In the genomic region with DNA sequence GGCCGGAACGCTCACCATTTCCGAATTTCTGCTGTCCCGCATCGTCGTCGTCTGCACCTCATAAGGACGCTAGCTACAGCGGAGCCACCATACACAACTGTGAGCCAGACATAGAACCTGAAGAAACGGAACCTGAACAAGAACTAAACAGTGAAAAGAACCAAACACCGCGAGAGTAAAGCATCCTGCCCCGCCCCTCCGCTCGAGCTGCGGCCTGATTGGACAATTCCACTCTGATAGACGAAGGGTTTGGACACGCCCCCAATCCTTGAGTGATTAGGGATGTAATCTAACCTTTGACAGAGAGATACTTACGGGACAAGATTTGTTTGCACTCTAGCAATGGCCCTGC, we compare ENCODE assay signal across 8 mouse cellular contexts. TPM values are rescaled to one million over a fixed set of nuclear protein-coding genes. Genes with fewer than 3 reads are reported as not detected.
DNase-seq lines count a peak whose midpoint lies in the region; ATAC-seq and TF ChIP-seq lines count a peak whose summit lies in the region.

A gene (minus strand): TSS at position 149 of the 352 bp plus-strand sequence.

- H3K4me2 ChIP-seq in heart, embryonic 13.5 days, result peak within 1 kb of the TSS; percentile 86
- H3K4me2 ChIP-seq in kidney, postnatal 0 days (ENCODE audit: low read length), result peak within 1 kb of the TSS; percentile 92

- no peak for TF ChIP-seq CTCF in kidney, postnatal 0 days (IDR thresholded peaks at IDR 0.05; ENCODE audit: low read depth)
- no peak for TF ChIP-seq CTCF in liver, adult 2 months (IDR thresholded peaks at IDR 0.05; ENCODE audit: low read depth, low read length)

- H3K9me3 ChIP-seq in heart, embryonic 13.5 days, result no peaks in the 10 kb centered on the region
- H3K9me3 ChIP-seq in kidney, postnatal 0 days (replicated peaks; ENCODE audit: low read length), result no peaks in the 10 kb centered on the region

- DNase-seq in CD4-positive helper T cell, adult 2 months (ENCODE audit: low read depth, low spot score), result peak; percentile 87
- DNase-seq in kidney, postnatal 0 days (ENCODE audit: low spot score), result peak; percentile 95
- peak; percentile 84 for DNase-seq in liver, adult 2 months (ENCODE audit: extremely low read depth, low read depth, low spot score)
- DNase-seq in spleen, postnatal 36 days (ENCODE audit: low spot score in 2 of 2), result peak; percentile 84 to 88

- H3K4me3 ChIP-seq in brown adipose tissue, adult 24 weeks (ENCODE audit: insufficient read depth, low read depth, low read length), result peak within 1 kb of the TSS; percentile 74
- H3K4me3 ChIP-seq in heart, embryonic 13.5 days, result peak within 1 kb of the TSS; percentile 89
- H3K4me3 ChIP-seq in kidney, postnatal 0 days (replicated peaks; ENCODE audit: low read depth, low read length), result peak within 1 kb of the TSS; percentile 74
- H3K4me3 ChIP-seq in liver, adult 2 months (ENCODE audit: insufficient read depth, low read depth, low read length), result peak within 1 kb of the TSS; percentile 74

- no peaks in the 10 kb centered on the region for H3K36me3 ChIP-seq in heart, embryonic 13.5 days
- H3K36me3 ChIP-seq in kidney, postnatal 0 days (ENCODE audit: insufficient read depth, low read length), result no peaks in the 10 kb centered on the region
- no peaks in the 10 kb centered on the region for H3K36me3 ChIP-seq in liver, adult 2 months (ENCODE audit: control insufficient read depth, insufficient read depth, low read length)

- TF ChIP-seq POLR2A in liver, adult 2 months (IDR thresholded peaks at IDR 0.05; ENCODE audit: extremely low read depth, insufficient read depth, low read length), result peak; percentile 58; the same call in 1 of the 2 replicates

- WGBS in heart, embryonic 13.5 days, result 1% methylated on average over 19 of the region's 19 CpGs
- WGBS in kidney, postnatal 0 days, result under 1% methylated on average over 19 of the region's 19 CpGs
- under 1% methylated on average over 19 of the region's 19 CpGs for WGBS in liver, adult 2 months

- no peaks in the 10 kb centered on the region for H3K27me3 ChIP-seq in heart, embryonic 13.5 days (replicated peaks)
- H3K27me3 ChIP-seq in kidney, postnatal 0 days (ENCODE audit: insufficient read depth, low read length), result no peaks in the 10 kb centered on the region
- H3K27me3 ChIP-seq in liver, adult 2 months (ENCODE audit: control insufficient read depth, insufficient read depth, low read length), result no peaks in the 10 kb centered on the region

- H3K9ac ChIP-seq in heart, embryonic 13.5 days, result peak within 1 kb of the TSS; percentile 96
- peak within 1 kb of the TSS; percentile 91 for H3K9ac ChIP-seq in kidney, postnatal 0 days (ENCODE audit: low read depth, low read length)
- H3K9ac ChIP-seq in liver, adult 2 months (ENCODE audit: low read depth, low read length), result peak within 1 kb of the TSS; percentile 79

- peak; percentile 73 for ATAC-seq in erythroid progenitor cell, adult 5-6 weeks (replicated peaks; ENCODE audit: low FRiP score, poor library complexity, severe bottlenecking)
- ATAC-seq in heart, embryonic 13.5 days (ENCODE audit: extremely low read depth, insufficient number of reproducible peaks, low FRiP score, low TSS enrichment), result peak; percentile 42
- ATAC-seq in kidney, postnatal 0 days (replicated peaks; ENCODE audit: low FRiP score, low read depth), result peak; percentile 88
- ATAC-seq in monocyte, adult 5-6 weeks (replicated peaks; ENCODE audit: insufficient number of reproducible peaks, low FRiP score, low TSS enrichment, poor library complexity, severe bottlenecking), result peak; percentile 91

- H3K4me1 ChIP-seq in brown adipose tissue, adult 24 weeks (ENCODE audit: control insufficient read depth, insufficient read depth, insufficient read length, low read length), result no peaks in the 10 kb centered on the region
- peaks cover 30% of the 10 kb centered on the region for H3K4me1 ChIP-seq in heart, embryonic 13.5 days
- H3K4me1 ChIP-seq in kidney, postnatal 0 days (replicated peaks; ENCODE audit: insufficient read depth, low read length), result no peaks in the 10 kb centered on the region; the same call in 1 of the 2 replicates
- no peaks in the 10 kb centered on the region; the same call in 1 of the 2 replicates for H3K4me1 ChIP-seq in liver, adult 2 months (ENCODE audit: control insufficient read depth, insufficient read depth, low read length)

- peaks cover 10% of the 10 kb centered on the region; the same call in 1 of the 2 replicates for H3K79me2 ChIP-seq in liver, adult 2 months (ENCODE audit: control insufficient read depth, insufficient read depth, low read length)

- H3K27ac ChIP-seq in brown adipose tissue, adult 24 weeks (replicated peaks; ENCODE audit: low read depth, low read length), result no peak within 1 kb of the TSS
- H3K27ac ChIP-seq in heart, embryonic 13.5 days (replicated peaks), result peak within 1 kb of the TSS; percentile 82
- H3K27ac ChIP-seq in kidney, postnatal 0 days, result peak within 1 kb of the TSS; percentile 84
- H3K27ac ChIP-seq in liver, adult 2 months (replicated peaks; ENCODE audit: insufficient read depth, low read depth, low read length), result peak within 1 kb of the TSS; percentile 65

RNA-seq across cellular contexts. Expression of the gene that starts here (rescaled TPM):
- polyA plus RNA-seq in brown adipose tissue, adult 24 weeks (2012; ENCODE audit: insufficient read depth, insufficient read length, missing spikeins), result 2.5 and 3.3 TPM in 2 replicates
- not detected in 2 replicates for total RNA-seq in erythroid progenitor cell, adult 5-6 weeks (2015; ENCODE audit: low replicate concordance)
- total RNA-seq in erythroid progenitor cell, adult 5-6 weeks (2017; ENCODE audit: low replicate concordance), result not detected in 2 replicates
- 5.6 and 5.7 TPM in 2 replicates for polyA plus RNA-seq in heart, embryonic 13.5 days (2015; fragmentation: Nextera tagmentation; extraction: Ambion mirVana)
- 7.5 and 7.6 TPM in 2 replicates for polyA plus RNA-seq in kidney, postnatal 0 days (2015; fragmentation: Nextera tagmentation; extraction: Ambion mirVana)
- 3.2 and 4.1 TPM in 2 replicates for total RNA-seq in liver, adult 2 months (2014; rRNA removed)
- 0.34 and 0.39 TPM in 2 replicates for polyA plus RNA-seq in liver, adult 2 months (2012; rRNA removed)
- 1.5 to 5.2 TPM (median 1.7 TPM) in 3 replicates for total RNA-seq in monocyte, adult 5-6 weeks (2017)

Comparison
In these comparisons a context has a peak if more than half of its experiments do, and no peak if none do; other contexts are left out.
1. Peak in ATAC-seq in erythroid progenitor cell, adult 5-6 weeks; RNA of the gene not detected or under 1 TPM.